Mouse (Mus musculus): Measurements from ENCODE around the gene Gsdme.

- TF ChIP-seq CTCF (IDR thresholded peaks at IDR 0.05; ENCODE audit: low read depth, low read length) (no peak), GATA1 (IDR thresholded peaks at IDR 0.05; ENCODE audit: borderline replicate concordance, low read length) (no peak), TAL1 (conservative IDR thresholded peaks at IDR 0.05; ENCODE audit: low read depth, low read length) (no peak)
Measured at GRCm38 (mm10) chr6:50222351-50222750, 41.3 kb downstream of the Gsdme start.
